In the genomic region with DNA sequence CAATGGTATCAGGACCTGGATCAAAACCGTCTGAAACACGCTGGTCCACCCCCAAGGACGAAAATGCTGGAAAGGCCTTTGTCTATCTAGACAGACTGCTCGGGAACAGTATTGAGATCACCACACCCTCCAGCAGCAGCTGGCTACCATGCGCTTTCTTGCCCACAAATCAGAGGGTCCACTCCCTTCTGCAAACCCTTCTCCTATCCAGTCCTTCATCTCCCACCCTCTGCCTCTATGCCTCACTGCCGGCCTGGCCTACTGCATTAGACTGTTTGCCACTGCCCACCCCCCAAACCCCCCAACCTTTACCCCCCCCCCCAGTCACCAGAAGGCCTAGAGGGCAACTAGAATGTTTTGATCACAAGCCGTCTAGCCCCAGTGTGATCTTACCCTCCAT, we compare ENCODE assay signal across 8 mouse cellular contexts. TPM values are rescaled to one million over a fixed set of nuclear protein-coding genes. Genes with fewer than 3 reads are reported as not detected.
A peak's percentile ranks its signal among the peaks of the same experiment; 100 is the strongest.
DNase-seq lines count a peak whose midpoint lies in the region; ATAC-seq and TF ChIP-seq lines count a peak whose summit lies in the region.
"Had no signal": no experiment of that assay in that cellular context is flagged by ENCODE, and none has a peak within 500 bp of the region (broad histone marks: within the 10 kb centered on the region; RNA-seq: fewer than 3 reads in every experiment).

No protein-coding gene starts in this region.

- no peak for DNase-seq in lung, adult 2 months
- peak; percentile 22 for DNase-seq in forebrain, postnatal 0 days
- no peak for DNase-seq in testis, postnatal 10 days (ENCODE audit: low spot score)
- DNase-seq in adrenal gland, postnatal 14 days: no peak

- no peaks in the 10 kb centered on the region for H3K36me3 ChIP-seq in lung, embryonic 15.5 days
- no peaks in the 10 kb centered on the region for H3K36me3 ChIP-seq in forebrain, postnatal 0 days (ENCODE audit: insufficient read depth)
- H3K36me3 ChIP-seq in limb, embryonic 15.5 days: no peaks in the 10 kb centered on the region
- H3K36me3 ChIP-seq in stomach, embryonic 16.5 days (ENCODE audit: control insufficient read depth, insufficient read depth, low read length): no peaks in the 10 kb centered on the region

- 61% methylated on average over 7 of the region's 7 CpGs for WGBS in lung, embryonic 15.5 days
- 77% methylated on average over 7 of the region's 7 CpGs for WGBS in lung, adult 2 months
- WGBS in forebrain, postnatal 0 days: 47% methylated on average over 7 of the region's 7 CpGs
- 54% methylated on average over 7 of the region's 7 CpGs for WGBS in limb, embryonic 15.5 days
- 71% methylated on average over 7 of the region's 7 CpGs for WGBS in stomach, embryonic 16.5 days

- TF ChIP-seq POLR2A in lung, adult 2 months (IDR thresholded peaks at IDR 0.05; ENCODE audit: borderline replicate concordance, extremely low read depth, low read depth, low read length): no peak

- H3K9me3 ChIP-seq in lung, embryonic 15.5 days: no peaks in the 10 kb centered on the region
- no peaks in the 10 kb centered on the region for H3K9me3 ChIP-seq in forebrain, postnatal 0 days (ENCODE audit: low read length)
- no peaks in the 10 kb centered on the region for H3K9me3 ChIP-seq in limb, embryonic 15.5 days
- H3K9me3 ChIP-seq in stomach, embryonic 16.5 days (replicated peaks; ENCODE audit: control insufficient read depth, low read length): no peaks in the 10 kb centered on the region

- H3K27me3 ChIP-seq in lung, embryonic 15.5 days: no peaks in the 10 kb centered on the region
- H3K27me3 ChIP-seq in forebrain, postnatal 0 days (ENCODE audit: insufficient read depth, low read length): no peaks in the 10 kb centered on the region
- no peaks in the 10 kb centered on the region for H3K27me3 ChIP-seq in limb, embryonic 15.5 days
- H3K27me3 ChIP-seq in stomach, embryonic 16.5 days (ENCODE audit: control insufficient read depth, insufficient read depth, low read length): no peaks in the 10 kb centered on the region

- no peak overlapping the region for H3K9ac ChIP-seq in lung, embryonic 15.5 days
- no peak overlapping the region for H3K9ac ChIP-seq in forebrain, postnatal 0 days
- H3K9ac ChIP-seq in limb, embryonic 15.5 days: no peak overlapping the region
- H3K9ac ChIP-seq in stomach, embryonic 16.5 days (ENCODE audit: low read length): no peak overlapping the region

- H3K4me2 ChIP-seq in lung, embryonic 15.5 days: peak overlapping the region; percentile 4; the same call in 1 of the 2 replicates
- H3K4me2 ChIP-seq in forebrain, postnatal 0 days (ENCODE audit: low read depth): no peak overlapping the region
- H3K4me2 ChIP-seq in limb, embryonic 15.5 days: no peak overlapping the region
- H3K4me2 ChIP-seq in stomach, embryonic 16.5 days (ENCODE audit: low read depth, low read length): no peak overlapping the region

- peaks cover 45% of the 10 kb centered on the region for H3K4me1 ChIP-seq in lung, embryonic 15.5 days
- 0 out of 2 replicates have a peak, but pooled peaks cover 5% of the 10 kb centered on the region for H3K4me1 ChIP-seq in lung, adult 2 months (ENCODE audit: control insufficient read depth, insufficient read depth, low read length)
- H3K4me1 ChIP-seq in forebrain, postnatal 0 days (ENCODE audit: insufficient read depth): peaks cover 8% of the 10 kb centered on the region; the same call in 1 of the 2 replicates
- H3K4me1 ChIP-seq in limb, embryonic 15.5 days: peaks cover 78% of the 10 kb centered on the region
- peaks cover 18% of the 10 kb centered on the region for H3K4me1 ChIP-seq in stomach, embryonic 16.5 days (ENCODE audit: control insufficient read depth, insufficient read depth, low read length)

- ATAC-seq in lung, embryonic 15.5 days (ENCODE audit: borderline replicate concordance, extremely low read depth, low FRiP score, low TSS enrichment): no peak
- ATAC-seq in forebrain, postnatal 0 days: peak; percentile 11
- ATAC-seq in limb, embryonic 15.5 days (ENCODE audit: insufficient number of reproducible peaks, low FRiP score, low TSS enrichment, low read depth): no peak
- ATAC-seq in stomach, embryonic 16.5 days (ENCODE audit: insufficient read depth, low FRiP score): no peak

- no peak for TF ChIP-seq CTCF in lung, adult 2 months (IDR thresholded peaks at IDR 0.05; ENCODE audit: insufficient read depth, low read length)
- no peak for TF ChIP-seq CTCF in forebrain, postnatal 0 days (IDR thresholded peaks at IDR 0.05; ENCODE audit: low read depth)

- H3K4me3 ChIP-seq in lung, embryonic 15.5 days: no peak overlapping the region
- no peak overlapping the region for H3K4me3 ChIP-seq in lung, adult 2 months (replicated peaks; ENCODE audit: extremely low read depth, low read depth, low read length)
- no peak overlapping the region for H3K4me3 ChIP-seq in forebrain, postnatal 0 days (ENCODE audit: low read depth, low read length)
- H3K4me3 ChIP-seq in limb, embryonic 15.5 days: no peak overlapping the region
- no peak overlapping the region for H3K4me3 ChIP-seq in stomach, embryonic 16.5 days (replicated peaks; ENCODE audit: low read length)

- H3K27ac ChIP-seq in lung, embryonic 15.5 days: peak overlapping the region; percentile 90
- peak overlapping the region; percentile 85 for H3K27ac ChIP-seq in forebrain, postnatal 0 days (ENCODE audit: low read depth, low read length)
- peak overlapping the region; percentile 92 for H3K27ac ChIP-seq in limb, embryonic 15.5 days
- H3K27ac ChIP-seq in stomach, embryonic 16.5 days (ENCODE audit: low read length): peak overlapping the region; percentile 87; the same call in 1 of the 2 replicates

RNA-seq across cellular contexts. Expression of a gene that starts 19.5 kb away (rescaled TPM):
- 1.4 TPM in 2 replicates for polyA plus RNA-seq in lung, embryonic 15.5 days (2015; fragmentation: Nextera tagmentation; extraction: Ambion mirVana)
- polyA plus RNA-seq in lung, adult 2 months (2012; rRNA removed): 9.8 and 18.6 TPM in 2 replicates
- total RNA-seq in forebrain, postnatal 0 days (2014; rRNA removed): 3.4 and 5.5 TPM in 2 replicates
- polyA plus RNA-seq in forebrain, postnatal 0 days (2015; fragmentation: Nextera tagmentation; extraction: Ambion mirVana): 0.75 and 1.2 TPM in 2 replicates
- polyA plus RNA-seq in limb, embryonic 15.5 days (2015; fragmentation: Nextera tagmentation; extraction: Ambion mirVana): 4.0 and 4.8 TPM in 2 replicates
- 7.9 and 10.5 TPM in 2 replicates for polyA plus RNA-seq in stomach, embryonic 16.5 days (2015; fragmentation: Nextera tagmentation; extraction: Ambion mirVana)
- 55.2 and 61.6 TPM in 2 replicates for total RNA-seq in adrenal gland, postnatal 14 days (2021)

RNA-seq across cellular contexts. Expression of a gene that starts 51.7 kb away (rescaled TPM):
- 0.19 and 0.30 TPM in 2 replicates for polyA plus RNA-seq in lung, embryonic 15.5 days (2015; fragmentation: Nextera tagmentation; extraction: Ambion mirVana)
- polyA plus RNA-seq in lung, adult 2 months (2012; rRNA removed): 0.77 and 1.4 TPM in 2 replicates
- total RNA-seq in forebrain, postnatal 0 days (2014; rRNA removed): not detected in 2 replicates
- not detected in 2 replicates for polyA plus RNA-seq in forebrain, postnatal 0 days (2015; fragmentation: Nextera tagmentation; extraction: Ambion mirVana)
- polyA plus RNA-seq in limb, embryonic 15.5 days (2015; fragmentation: Nextera tagmentation; extraction: Ambion mirVana): 0.57 and 0.65 TPM in 2 replicates
- 5.4 and 7.7 TPM in 2 replicates for polyA plus RNA-seq in stomach, embryonic 16.5 days (2015; fragmentation: Nextera tagmentation; extraction: Ambion mirVana)
- total RNA-seq in adrenal gland, postnatal 14 days (2021): 0.26 TPM in 1 of 2 replicates, not detected in the other
- total RNA-seq: monocyte, adult 5-6 weeks had no signal

RNA-seq across cellular contexts. Expression of a gene that starts 54.6 kb away (rescaled TPM):
- 0.24 and 0.55 TPM in 2 replicates for polyA plus RNA-seq in lung, embryonic 15.5 days (2015; fragmentation: Nextera tagmentation; extraction: Ambion mirVana)
- polyA plus RNA-seq in lung, adult 2 months (2012; rRNA removed): 0.41 and 1.5 TPM in 2 replicates
- 0.95 and 1.5 TPM in 2 replicates for total RNA-seq in forebrain, postnatal 0 days (2014; rRNA removed)
- 0.30 and 0.71 TPM in 2 replicates for polyA plus RNA-seq in forebrain, postnatal 0 days (2015; fragmentation: Nextera tagmentation; extraction: Ambion mirVana)
- polyA plus RNA-seq in limb, embryonic 15.5 days (2015; fragmentation: Nextera tagmentation; extraction: Ambion mirVana): 0.15 and 0.29 TPM in 2 replicates
- polyA plus RNA-seq in stomach, embryonic 16.5 days (2015; fragmentation: Nextera tagmentation; extraction: Ambion mirVana): 0.14 TPM in 1 of 2 replicates, not detected in the other
- 0.41 and 2.9 TPM in 2 replicates for total RNA-seq in adrenal gland, postnatal 14 days (2021)
- total RNA-seq: monocyte, adult 5-6 weeks had no signal
